Mouse (Mus musculus) adipocyte (in vitro differentiated cells): Measurements from ENCODE around the gene Cdc25a.
A peak's percentile ranks its signal among the peaks of the same experiment; 100 is the strongest.

ENCODE experiments used
- DNase-seq: peaks from one replicate; pipeline ENCODE4 v3.0.0-alpha.2; 2016; ENCODE audit warnings: low spot score

The Cdc25a gene

GRCm38 (mm10) chr9:109874797-109875691 lies at the start of gene Cdc25a:
TSS of gene Cdc25a (plus strand) at chr9:109875579.
- peak; percentile 98 for DNase-seq

- no peak for DNase-seq
Observed at GRCm38 (mm10) chr9:109825739-109826138, 49.6 kb upstream of the Cdc25a start.

DNA sequence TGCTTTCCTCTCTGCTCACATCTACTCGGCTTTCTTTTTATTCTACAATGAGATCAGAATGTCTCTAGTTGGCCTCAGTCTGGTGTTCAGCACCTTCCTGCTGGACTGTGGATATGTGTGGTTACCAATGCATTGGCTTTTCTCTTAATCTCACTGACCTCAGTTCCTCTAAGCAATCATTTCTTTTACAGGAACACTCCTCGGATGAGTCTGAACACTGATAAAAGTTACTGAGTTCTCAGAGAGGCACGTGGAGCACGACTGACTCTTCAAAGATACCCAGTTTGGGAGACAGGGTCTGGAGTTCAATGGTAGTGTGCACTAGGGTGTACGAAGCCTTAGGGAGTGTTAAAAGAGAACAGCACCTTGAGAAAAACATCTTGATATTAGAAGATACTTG lies 49.2 kb upstream of the Cdc25a start:
- no peak for DNase-seq

DNA sequence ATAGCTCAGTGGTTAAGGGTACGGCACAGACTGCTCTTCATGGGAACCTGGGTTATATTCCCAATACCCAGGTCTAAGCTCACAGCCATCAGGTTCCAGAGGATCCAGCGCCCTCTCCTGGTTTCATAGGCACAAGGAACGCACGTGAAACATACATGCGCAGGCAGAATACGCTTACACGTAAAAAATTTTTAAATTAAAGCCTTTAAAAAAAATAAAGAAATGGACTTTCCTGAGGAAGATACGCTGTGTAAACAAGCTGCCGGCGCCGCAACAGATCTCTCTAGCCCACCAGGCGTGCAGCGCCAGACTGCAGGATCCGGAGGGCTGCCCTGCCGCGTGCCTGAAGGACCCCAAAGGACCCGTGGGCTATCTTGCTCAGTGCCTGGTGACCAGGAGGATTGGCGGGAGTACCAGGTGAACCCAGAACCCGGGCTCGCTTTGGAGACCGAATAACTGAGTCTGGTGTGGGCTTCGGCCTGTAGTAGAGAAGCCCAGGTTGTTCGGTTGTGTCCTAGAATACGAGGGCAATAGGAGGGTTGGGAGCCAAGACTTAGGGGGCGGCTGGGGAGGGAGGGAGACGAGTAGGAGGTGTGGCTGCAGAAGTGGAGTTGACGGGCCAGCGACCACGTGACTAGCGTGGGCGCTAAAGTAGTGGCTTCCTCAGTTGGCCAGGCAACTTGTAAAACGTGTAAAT lies 42.8 kb upstream of the Cdc25a start, which contains the start of gene Nme6:
Nme6 (plus strand) TSS at position 359 of the 697 bp plus-strand sequence.
- peak; percentile 87 for DNase-seq

DNA sequence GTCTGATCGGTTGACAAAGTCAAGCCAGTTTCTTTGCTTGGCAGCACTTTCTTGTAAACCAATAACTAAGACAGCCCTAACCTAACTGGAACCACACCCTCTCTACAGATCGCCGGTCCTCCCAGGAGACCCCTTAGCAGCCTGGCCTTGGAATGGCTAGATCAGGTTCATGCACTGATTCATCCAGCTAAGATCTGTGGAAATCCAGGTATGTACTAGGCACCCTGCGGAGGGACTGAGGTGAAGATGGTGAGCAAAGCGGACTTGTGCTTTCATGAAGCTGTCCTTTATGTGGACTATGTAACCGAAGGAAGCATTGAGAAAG lies 42.3 kb upstream of the Cdc25a start:
- DNase-seq = no peak

- peak; percentile 94 for DNase-seq
Observed at GRCm38 (mm10) chr9:109849312-109849758, 26.0 kb upstream of the Cdc25a start, which contains the start of gene Camp. TSS of gene Camp (minus strand) at chr9:109849617.

DNA sequence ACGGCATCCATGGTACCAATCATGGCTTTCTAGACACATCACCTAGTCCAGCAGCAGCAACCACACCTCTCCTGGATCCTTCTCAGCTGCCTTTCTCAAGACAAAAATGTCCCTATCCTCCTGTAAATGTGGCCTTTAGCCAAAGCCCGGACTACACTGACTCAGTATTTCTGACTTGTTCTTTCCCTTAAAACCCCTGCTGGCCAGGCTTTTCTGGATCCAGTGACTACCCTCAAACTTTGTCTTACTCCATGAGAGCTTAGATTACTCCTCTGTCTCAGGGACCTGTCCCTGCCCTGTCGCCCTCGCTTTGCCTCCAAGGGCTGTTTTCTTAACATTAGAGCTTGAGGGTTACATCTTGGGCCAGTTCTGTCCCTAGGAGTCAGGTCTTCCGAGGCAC lies 25.3 kb upstream of the Cdc25a start:
- peak; percentile 44 for DNase-seq

- DNase-seq = no peak
Observed at GRCm38 (mm10) chr9:109854341-109854740, 21.0 kb upstream of the Cdc25a start.

DNA sequence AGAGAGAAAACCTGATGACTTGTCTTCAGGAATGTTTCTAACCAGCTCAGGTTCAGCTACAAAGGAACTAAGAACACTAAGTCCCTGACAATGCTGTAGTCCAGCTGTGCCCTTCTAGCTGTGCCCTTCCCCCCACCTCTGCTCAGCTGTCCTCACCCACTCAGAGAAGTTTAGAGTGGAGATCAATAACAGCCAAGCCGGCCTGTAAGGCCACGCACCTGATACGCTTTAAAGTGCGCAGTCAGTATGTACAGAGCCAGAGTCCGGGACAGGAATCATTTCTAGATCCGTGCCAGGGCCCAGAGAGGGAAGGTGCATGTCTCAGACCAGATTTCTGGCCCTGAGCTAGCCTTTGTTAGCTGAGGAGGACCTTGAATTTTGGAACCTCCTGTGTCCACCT lies 19.4 kb upstream of the Cdc25a start:
- DNase-seq = no peak

DNA sequence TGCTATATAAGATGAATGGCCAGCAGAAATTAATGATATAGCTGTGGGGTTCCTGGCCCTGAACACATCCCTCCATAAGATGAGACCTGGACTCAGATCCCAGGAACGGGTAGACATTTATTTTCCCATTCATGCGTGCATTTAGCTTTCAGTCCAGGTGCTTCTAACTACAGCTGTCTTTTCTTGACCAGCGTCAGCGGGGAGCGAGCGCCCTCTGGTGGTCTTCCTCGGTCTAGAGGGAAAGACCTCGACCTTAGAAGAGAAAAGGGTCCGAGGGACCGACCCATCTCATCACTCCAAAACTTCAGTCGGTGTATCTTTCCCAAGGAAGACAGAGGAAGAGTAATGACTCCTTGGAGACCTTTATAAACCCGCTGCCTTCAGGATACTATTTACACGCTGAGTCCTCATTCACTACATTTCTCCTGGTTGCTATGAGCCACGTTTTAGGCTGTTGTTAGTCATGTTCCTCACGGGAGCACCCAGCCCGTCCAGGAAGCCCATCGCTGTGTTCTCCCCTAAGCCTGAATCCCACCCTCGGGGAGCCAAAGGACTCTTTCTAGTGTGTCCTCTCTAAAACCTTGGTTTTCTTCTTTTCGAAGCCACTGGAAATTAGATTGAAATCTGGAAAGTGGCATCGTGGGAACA lies 12.9 kb upstream of the Cdc25a start:
- DNase-seq = peak; percentile 78

- DNase-seq = no peak
Observed at GRCm38 (mm10) chr9:109863085-109863484, 12.3 kb upstream of the Cdc25a start.

DNA sequence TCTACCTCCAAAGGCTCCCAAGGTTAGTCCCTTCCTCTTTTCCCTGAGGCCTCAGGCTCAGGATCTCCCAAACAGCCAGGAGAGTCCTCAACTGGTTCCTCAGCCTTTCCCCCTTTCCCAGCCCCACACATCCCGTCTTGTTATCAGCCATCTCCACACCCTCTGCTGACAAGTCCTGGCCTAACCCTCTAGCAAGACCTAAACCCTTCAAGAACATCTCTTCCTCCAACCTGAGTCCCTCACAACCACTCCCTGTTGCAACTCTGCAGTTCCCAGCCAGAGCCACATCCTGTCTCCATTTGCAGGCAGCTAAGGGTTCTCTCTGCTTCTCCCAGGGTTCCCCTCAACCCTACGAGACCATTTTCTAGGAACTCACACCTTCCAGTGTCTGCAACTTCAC lies 9.2 kb upstream of the Cdc25a start:
- DNase-seq = no peak

DNA sequence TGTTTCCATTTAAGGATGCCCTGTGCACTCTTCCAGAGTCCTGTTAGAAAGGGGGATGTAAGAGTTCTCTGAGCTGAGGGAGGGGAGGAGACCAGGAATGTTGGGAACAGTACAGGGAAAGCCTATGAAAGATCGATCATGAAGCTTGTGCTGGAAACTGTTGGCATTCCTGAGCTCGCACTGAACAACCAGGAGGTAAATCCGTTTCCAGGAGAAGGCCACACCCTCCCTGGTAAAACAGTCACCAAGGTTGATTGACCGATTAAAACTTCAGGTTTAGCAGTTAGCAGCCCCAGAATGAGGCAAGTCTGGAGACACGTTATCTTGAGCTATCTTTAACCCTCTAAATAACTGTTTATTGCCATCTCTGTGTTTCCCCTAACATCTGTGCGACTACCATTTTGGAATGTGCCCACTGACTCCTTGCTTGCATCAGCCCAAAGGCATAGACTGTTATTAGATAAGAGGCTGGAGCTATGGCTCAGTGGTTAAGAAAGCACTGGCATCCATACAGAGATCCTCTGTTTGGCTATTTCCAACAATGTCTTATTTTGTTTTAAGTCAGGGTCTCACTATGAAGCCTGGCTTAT lies 4.3 kb upstream of the Cdc25a start:
- no peak for DNase-seq

- DNase-seq = peak; percentile 26
Observed at GRCm38 (mm10) chr9:109875695-109876601, 569 bp downstream of the Cdc25a start.

- peak; percentile 44 for DNase-seq
Observed at GRCm38 (mm10) chr9:109876756-109877155, 1.4 kb downstream of the Cdc25a start.

GRCm38 (mm10) chr9:109877666-109878065 lies 2.3 kb downstream of the Cdc25a start:
- no peak for DNase-seq

- DNase-seq = no peak
Observed at GRCm38 (mm10) chr9:109879305-109879704, 3.9 kb downstream of the Cdc25a start.

DNA sequence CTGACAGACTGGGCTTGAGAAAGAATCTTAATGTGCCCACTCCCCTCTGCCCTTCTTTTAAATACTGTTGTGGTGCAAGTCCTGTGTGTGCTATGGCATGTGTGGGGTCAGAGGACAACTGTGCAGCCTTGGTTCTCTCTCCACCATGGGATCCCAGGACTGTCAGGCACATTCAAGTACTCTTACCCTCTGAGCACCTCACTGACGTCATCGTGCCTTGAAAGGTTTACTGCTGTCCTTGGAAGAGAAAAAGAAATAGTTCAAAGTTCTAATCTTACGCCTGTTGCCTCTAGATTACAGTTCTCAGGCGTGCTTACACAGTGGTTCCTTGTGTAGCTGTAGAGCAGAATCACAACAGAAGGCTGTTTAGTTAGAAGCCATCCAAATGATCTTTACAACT lies 10.9 kb downstream of the Cdc25a start:
- no peak for DNase-seq

DNA sequence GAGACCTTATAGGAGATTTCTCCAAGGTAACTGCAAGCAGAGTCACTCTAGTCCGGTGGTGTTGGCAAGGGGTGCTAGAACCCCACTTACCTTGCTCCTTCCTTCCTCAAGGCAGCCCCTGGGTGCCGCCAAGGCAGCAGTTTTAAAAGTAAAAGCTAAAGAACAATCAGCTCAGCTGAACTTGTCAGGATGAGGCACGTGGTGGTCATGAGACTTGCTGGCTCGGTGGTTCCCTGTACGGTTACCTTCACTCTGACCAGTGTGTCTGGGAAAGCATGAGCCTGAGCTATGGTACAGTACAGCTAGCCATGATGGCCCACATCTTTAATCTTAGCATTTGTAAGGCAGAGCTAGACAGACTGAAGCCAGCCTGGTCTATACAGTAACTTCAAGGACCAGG lies 11.9 kb downstream of the Cdc25a start:
- no peak for DNase-seq

DNA sequence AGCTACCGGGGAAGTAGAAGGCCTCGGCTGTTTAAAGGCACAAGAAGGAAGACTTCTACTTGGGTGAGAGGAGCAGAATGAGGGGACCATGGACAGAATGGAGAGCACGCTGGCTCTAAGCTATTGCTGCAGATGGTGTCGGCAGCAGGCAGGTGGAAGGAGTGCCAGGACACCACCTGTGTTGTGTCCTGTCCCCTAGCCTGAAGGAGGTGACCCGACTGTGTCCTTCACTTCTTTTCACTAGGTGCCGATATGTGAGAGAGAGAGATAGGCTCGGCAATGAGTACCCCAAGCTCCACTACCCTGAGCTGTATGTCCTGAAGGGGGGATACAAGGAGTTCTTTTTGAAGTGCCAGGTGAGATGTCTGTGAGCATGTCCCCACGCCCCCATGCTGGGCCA lies 16.1 kb downstream of the Cdc25a start:
- DNase-seq = no peak

DNA sequence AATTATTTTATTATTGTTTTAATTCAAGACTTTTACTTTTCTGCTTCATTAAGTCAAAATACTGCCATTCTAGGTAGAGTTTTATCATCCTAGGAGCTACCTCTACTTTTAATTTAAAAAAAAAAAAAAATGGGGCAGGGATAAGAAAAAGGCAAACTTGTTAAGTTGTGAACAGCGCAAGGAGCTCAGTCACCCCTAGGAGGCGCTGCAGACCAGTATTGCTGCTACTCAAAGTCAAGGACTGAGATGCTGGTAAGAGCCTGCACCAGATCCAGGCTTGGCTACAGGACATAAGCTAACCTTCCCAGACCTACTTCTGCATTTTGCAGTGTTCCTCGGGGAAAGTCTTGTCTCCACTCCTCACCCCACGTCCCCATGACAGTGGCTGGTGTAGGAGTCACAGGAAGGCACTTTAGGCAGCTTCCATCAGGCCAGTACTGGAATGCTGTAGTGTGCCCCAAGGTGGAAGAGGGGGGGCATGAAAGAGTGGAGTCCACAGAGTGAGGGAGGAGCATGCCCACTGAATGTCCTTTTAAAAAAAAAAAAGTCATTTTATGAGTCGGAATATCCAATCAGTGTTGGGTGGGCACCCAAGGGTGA lies 17.4 kb downstream of the Cdc25a start:
- peak; percentile 76 for DNase-seq
